Mouse (Mus musculus) hindbrain, embryonic 10.5 days (tissue): ENCODE measurements at regions not wholly inside any gene's neighbourhood (a gene's known extent, or its start where the extent isn't known, plus 50 kb on each side); places are given as distances from the start of the nearest gene placed in this dataset.

Source experiments
- DNase-seq: peaks from one replicate; pipeline ENCODE4 v3.0.0-alpha.2; 2017; ENCODE audit warnings: low spot score
- H3K27ac ChIP-seq: fragments of 300-500 bp; sonication (generic); 2 replicates; pipeline ENCODE4 v1.5.1; 2016; ENCODE audit warnings: mild to moderate bottlenecking, moderate library complexity
- H3K27me3 ChIP-seq: fragments of 300-500 bp; sonication (generic); 2 replicates; pipeline ENCODE4 v1.6.1; 2016; ENCODE audit warnings: mild to moderate bottlenecking; ENCODE audit not compliant: poor library complexity, insufficient read depth, severe bottlenecking
- H3K36me3 ChIP-seq: fragments of 300-500 bp; sonication (generic); 2 replicates; pipeline ENCODE4 v1.6.1; 2016; ENCODE audit warnings: mild to moderate bottlenecking, moderate library complexity
- H3K4me1 ChIP-seq: fragments of 300-500 bp; sonication (generic); replicated peaks from 2 replicates; pipeline ENCODE4 v1.6.1; 2016; ENCODE audit warnings: mild to moderate bottlenecking
- H3K4me3 ChIP-seq: fragments of 300-500 bp; sonication (generic); 2 replicates; pipeline ENCODE4 v1.5.1; 2016; ENCODE audit warnings: mild to moderate bottlenecking, moderate library complexity
- H3K9me3 ChIP-seq: fragments of 300-500 bp; sonication (generic); 2 replicates; pipeline ENCODE4 v1.6.1; 2016; ENCODE audit warnings: mild to moderate bottlenecking, moderate library complexity
- WGBS: fragments of 180-500 bp; shearing (Covaris S2); methylation state at CpG from one replicate; pipeline ENCODE4 v1.1.7; 2016; 5-methylcytosine and 5-hydroxymethylcytosine counted together

DNA sequence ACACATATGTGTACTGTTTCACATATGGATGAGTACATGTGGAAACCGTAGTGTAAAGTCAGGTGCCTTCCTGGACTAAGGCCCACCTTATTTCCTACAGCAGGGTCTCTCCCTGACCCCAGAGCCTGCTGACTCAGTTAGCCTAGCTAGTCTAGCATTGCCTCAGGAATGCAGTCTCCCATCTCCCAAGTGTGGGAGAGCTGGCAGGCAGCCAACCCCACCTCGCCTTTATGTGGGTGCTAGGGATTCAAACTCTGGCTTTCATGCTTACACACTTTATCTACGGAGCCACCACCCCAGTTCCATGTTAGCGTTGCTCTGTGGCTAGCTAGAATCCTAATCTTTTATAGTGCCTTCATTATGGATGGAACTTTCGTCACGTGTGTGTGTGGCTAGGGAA lies 293.3 kb upstream of the Gm765 start:
- peaks cover 27% of the 10 kb centered on the region for H3K4me1 ChIP-seq
- no peak for DNase-seq
- H3K27me3 ChIP-seq: no peaks in the 10 kb centered on the region
- WGBS: 94% methylated on average over 6 of the region's 6 CpGs
- H3K27ac ChIP-seq: no peak overlapping the region
- H3K9me3 ChIP-seq: no peaks in the 10 kb centered on the region
- no peaks in the 10 kb centered on the region for H3K36me3 ChIP-seq
- H3K4me3 ChIP-seq: no peak overlapping the region

DNA sequence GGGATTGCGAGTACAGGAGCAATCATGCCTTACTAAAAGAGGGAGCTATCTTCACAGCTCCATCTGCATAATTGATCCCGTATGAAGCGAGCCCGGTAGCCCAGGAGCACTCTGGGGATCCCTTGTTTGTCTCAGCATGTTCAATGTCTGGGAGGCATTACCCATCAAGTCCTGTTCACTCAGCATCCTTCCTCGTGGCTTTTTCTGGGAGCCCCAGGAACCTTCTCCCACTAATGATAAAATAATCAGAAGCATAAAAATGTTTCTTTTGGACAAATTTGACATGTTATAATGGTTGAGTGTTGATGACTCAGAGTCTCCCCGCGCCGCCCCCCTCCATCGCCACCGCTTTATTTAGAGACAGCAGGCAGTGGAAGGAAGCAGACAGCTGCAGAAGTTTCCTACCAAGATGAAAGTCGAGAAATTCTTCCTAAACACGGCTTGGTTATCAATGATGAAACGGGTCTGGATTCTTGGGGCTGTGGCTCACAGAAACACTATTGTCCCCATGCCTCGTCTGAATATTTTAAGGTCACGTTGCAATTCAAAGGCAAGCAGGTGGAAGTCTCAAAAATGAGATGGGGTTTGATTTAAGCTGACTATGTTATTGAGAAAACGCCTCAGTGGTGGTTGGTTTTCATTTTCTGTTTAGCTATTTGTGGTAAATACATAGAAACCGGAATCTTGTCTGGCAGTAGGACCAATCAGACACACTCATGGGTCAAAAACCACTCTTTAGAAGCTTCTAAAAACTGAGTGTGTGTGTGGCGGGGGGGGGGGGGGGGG lies 289.9 kb upstream of the Gm765 start:
- peak overlapping the region; percentile 35; the same call in 1 of the 2 replicates for H3K27ac ChIP-seq
- no peaks in the 10 kb centered on the region for H3K27me3 ChIP-seq
- no peaks in the 10 kb centered on the region for H3K36me3 ChIP-seq
- DNase-seq: peak; percentile 36
- 43% methylated on average over 18 of the region's 18 CpGs for WGBS
- H3K9me3 ChIP-seq: no peaks in the 10 kb centered on the region
- H3K4me1 ChIP-seq: peaks cover 27% of the 10 kb centered on the region
- no peak overlapping the region for H3K4me3 ChIP-seq

GRCm38 (mm10) chr6:98631269-98631668 lies 288.7 kb upstream of the Gm765 start:
- no peaks in the 10 kb centered on the region for H3K27me3 ChIP-seq
- no peak overlapping the region for H3K27ac ChIP-seq
- H3K9me3 ChIP-seq: no peaks in the 10 kb centered on the region
- H3K4me1 ChIP-seq: peaks cover 27% of the 10 kb centered on the region
- no peak overlapping the region for H3K4me3 ChIP-seq
- DNase-seq: no peak
- H3K36me3 ChIP-seq: no peaks in the 10 kb centered on the region
- 77% methylated on average over 8 of the region's 8 CpGs for WGBS

GRCm38 (mm10) chr6:98629646-98630045 lies 287.1 kb upstream of the Gm765 start:
- WGBS: 79% methylated on average over 4 of the region's 4 CpGs
- H3K9me3 ChIP-seq: no peaks in the 10 kb centered on the region
- H3K27me3 ChIP-seq: no peaks in the 10 kb centered on the region
- no peak for DNase-seq
- H3K36me3 ChIP-seq: no peaks in the 10 kb centered on the region
- H3K27ac ChIP-seq: no peak overlapping the region
- no peak overlapping the region for H3K4me3 ChIP-seq
- peaks cover 27% of the 10 kb centered on the region for H3K4me1 ChIP-seq

DNA sequence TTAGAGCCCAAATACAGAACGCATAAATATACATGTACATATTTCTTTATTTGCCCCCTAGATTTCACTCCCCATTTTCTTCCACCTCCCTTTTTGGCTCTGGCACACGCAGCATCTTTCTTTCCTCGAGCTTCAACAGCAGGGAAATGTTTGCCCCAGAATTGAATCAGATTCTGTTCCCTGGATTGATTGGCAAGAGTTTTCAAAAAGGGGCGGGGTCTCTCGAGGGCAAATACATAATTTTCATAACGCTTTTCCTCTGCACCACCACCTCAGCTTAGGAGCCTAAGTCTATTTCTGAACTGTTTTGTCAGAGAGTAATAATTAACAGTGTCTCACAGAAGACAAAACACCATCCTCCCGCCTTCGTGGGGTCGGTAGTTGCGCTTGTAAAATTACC lies 283.9 kb upstream of the Gm765 start:
- H3K36me3 ChIP-seq: no peaks in the 10 kb centered on the region
- no peaks in the 10 kb centered on the region for H3K9me3 ChIP-seq
- H3K4me3 ChIP-seq: no peak overlapping the region
- 86% methylated on average over 10 of the region's 10 CpGs for WGBS
- DNase-seq: no peak
- no peaks in the 10 kb centered on the region for H3K27me3 ChIP-seq
- H3K4me1 ChIP-seq: 0 out of 2 replicates have a peak, but pooled peaks cover 2% of the 10 kb centered on the region
- no peak overlapping the region for H3K27ac ChIP-seq

GRCm38 (mm10) chr6:98620886-98621285 lies 278.3 kb upstream of the Gm765 start:
- H3K27ac ChIP-seq: no peak overlapping the region
- H3K4me1 ChIP-seq: no peaks in the 10 kb centered on the region
- H3K4me3 ChIP-seq: no peak overlapping the region
- no peaks in the 10 kb centered on the region for H3K36me3 ChIP-seq
- no peak for DNase-seq
- H3K27me3 ChIP-seq: no peaks in the 10 kb centered on the region
- no peaks in the 10 kb centered on the region for H3K9me3 ChIP-seq
- 87% methylated on average over 3 of the region's 3 CpGs for WGBS

DNA sequence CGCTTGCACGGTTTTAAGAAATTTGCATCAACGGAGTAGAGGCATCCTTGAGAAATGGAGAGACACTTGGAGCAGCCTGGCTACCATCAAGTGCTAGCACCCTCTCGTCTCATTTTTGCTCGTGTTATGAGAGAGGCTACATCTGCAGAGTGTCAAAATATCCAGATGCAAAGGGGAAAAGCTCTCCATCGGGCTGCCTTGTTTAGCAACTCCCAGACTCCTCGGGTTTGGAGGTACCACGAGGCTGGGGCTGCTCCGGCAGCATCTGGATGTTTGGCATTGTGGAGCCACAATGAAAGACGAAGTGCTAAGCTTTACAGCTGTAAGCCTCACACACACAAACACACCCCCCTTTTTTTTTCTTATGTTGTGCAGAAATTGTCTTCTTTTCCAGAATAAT lies 270.5 kb upstream of the Gm765 start:
- WGBS: 87% methylated on average over 10 of the region's 10 CpGs
- Histone ChIP-seq H3K27ac (no peak overlapping the region), H3K27me3 (no peaks in the 10 kb centered on the region), H3K4me1 (0 out of 2 replicates have a peak, but pooled peaks cover 3% of the 10 kb centered on the region), H3K9me3 (no peaks in the 10 kb centered on the region), H3K36me3 (no peaks in the 10 kb centered on the region), H3K4me3 (no peak overlapping the region)
- no peak for DNase-seq

GRCm38 (mm10) chr6:98609133-98609532 lies 266.6 kb upstream of the Gm765 start:
- no peak overlapping the region for H3K4me3 ChIP-seq
- 0 out of 2 replicates have a peak, but pooled peaks cover 3% of the 10 kb centered on the region for H3K4me1 ChIP-seq
- H3K27ac ChIP-seq: no peak overlapping the region
- H3K27me3 ChIP-seq: no peaks in the 10 kb centered on the region
- no peaks in the 10 kb centered on the region for H3K9me3 ChIP-seq
- 52% methylated on average over 1 of the region's 1 CpGs for WGBS
- H3K36me3 ChIP-seq: no peaks in the 10 kb centered on the region
- DNase-seq: no peak

DNA sequence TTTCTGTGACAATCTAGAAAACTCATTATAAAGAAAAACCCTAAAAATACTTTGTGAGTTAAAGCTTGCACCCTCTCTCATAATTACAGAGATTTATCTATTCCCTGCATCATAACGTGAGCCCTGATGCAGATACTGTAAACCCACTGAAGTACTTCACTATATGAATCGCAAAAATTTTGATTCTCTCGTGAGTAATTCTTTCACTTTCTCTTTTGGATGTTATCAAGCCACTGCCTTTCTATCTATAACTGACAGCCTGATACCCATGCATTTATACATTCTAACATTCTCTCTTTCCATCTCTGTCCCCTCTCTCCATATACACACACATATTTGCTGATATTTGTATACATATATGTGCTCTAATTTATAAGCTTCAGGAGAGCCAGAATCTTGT lies 264.1 kb upstream of the Gm765 start:
- H3K27me3 ChIP-seq: no peaks in the 10 kb centered on the region
- no peaks in the 10 kb centered on the region for H3K36me3 ChIP-seq
- H3K9me3 ChIP-seq: 0 out of 2 replicates have a peak, but pooled peaks cover 2% of the 10 kb centered on the region
- H3K4me3 ChIP-seq: no peak overlapping the region
- no peak for DNase-seq
- WGBS: 90% methylated on average over 3 of the region's 3 CpGs
- H3K4me1 ChIP-seq: 0 out of 2 replicates have a peak, but pooled peaks cover 3% of the 10 kb centered on the region
- no peak overlapping the region for H3K27ac ChIP-seq

- Histone ChIP-seq H3K27me3 (no peaks in the 10 kb centered on the region), H3K4me1 (no peaks in the 10 kb centered on the region), H3K27ac (no peak overlapping the region), H3K9me3 (0 out of 2 replicates have a peak, but pooled peaks cover 2% of the 10 kb centered on the region), H3K36me3 (no peaks in the 10 kb centered on the region), H3K4me3 (no peak overlapping the region)
- DNase-seq: no peak
- WGBS: 92% methylated on average over 6 of the region's 6 CpGs
Measured at GRCm38 (mm10) chr6:98597612-98598011, 255.1 kb upstream of the Gm765 start.

- H3K4me1 ChIP-seq: no peaks in the 10 kb centered on the region
- H3K4me3 ChIP-seq: no peak overlapping the region
- WGBS: 73% methylated on average over 4 of the region's 4 CpGs
- no peak overlapping the region for H3K27ac ChIP-seq
- H3K27me3 ChIP-seq: no peaks in the 10 kb centered on the region
- no peak for DNase-seq
- no peaks in the 10 kb centered on the region for H3K36me3 ChIP-seq
- no peaks in the 10 kb centered on the region for H3K9me3 ChIP-seq
Measured at GRCm38 (mm10) chr6:98590989-98591388, 248.4 kb upstream of the Gm765 start.

GRCm38 (mm10) chr6:98588979-98589378 lies 246.4 kb upstream of the Gm765 start:
- no peak overlapping the region for H3K4me3 ChIP-seq
- H3K27me3 ChIP-seq: no peaks in the 10 kb centered on the region
- no peaks in the 10 kb centered on the region for H3K4me1 ChIP-seq
- no peak for DNase-seq
- WGBS: 92% methylated on average over 4 of the region's 4 CpGs
- H3K36me3 ChIP-seq: no peaks in the 10 kb centered on the region
- H3K27ac ChIP-seq: no peak overlapping the region
- H3K9me3 ChIP-seq: no peaks in the 10 kb centered on the region

DNA sequence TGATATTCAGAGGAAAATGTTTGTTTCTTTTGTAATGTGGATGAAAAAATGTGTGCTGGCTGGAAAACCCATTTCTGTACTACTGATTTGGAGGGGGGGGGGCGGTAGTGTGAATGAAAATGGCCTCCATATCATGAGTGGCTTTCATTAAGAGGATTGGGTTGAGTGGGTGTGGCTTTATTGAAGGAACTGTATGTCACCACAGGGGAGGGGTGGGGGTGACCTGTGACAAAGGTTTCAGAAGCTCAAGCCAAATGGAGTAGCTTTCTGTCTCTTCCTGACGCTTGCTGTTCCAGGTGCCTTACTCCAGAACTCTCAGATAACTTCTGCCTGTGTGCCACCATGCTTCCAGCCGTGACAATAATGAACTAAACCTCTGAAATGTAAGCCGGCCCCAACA lies 242.0 kb upstream of the Gm765 start:
- Histone ChIP-seq H3K27me3 (no peaks in the 10 kb centered on the region), H3K27ac (no peak overlapping the region), H3K36me3 (no peaks in the 10 kb centered on the region), H3K4me1 (0 out of 2 replicates have a peak, but pooled peaks cover 2% of the 10 kb centered on the region), H3K4me3 (no peak overlapping the region), H3K9me3 (no peaks in the 10 kb centered on the region)
- WGBS: 74% methylated on average over 4 of the region's 4 CpGs
- no peak for DNase-seq
